Mouse (Mus musculus) megakaryocyte, embryonic 14.5 days (primary cell): ENCODE results near the gene Paics.

Experiments used
- FLI1 ChIP-seq: IDR thresholded peaks from 2 replicates; pipeline ENCODE4 v1.6.1; 2012; ENCODE audit warnings: low read length, inconsistent platforms, mixed read lengths
- GATA1 ChIP-seq: IDR thresholded peaks from 3 replicates; pipeline ENCODE4 v1.6.1; 2012; ENCODE audit warnings: mixed read lengths, low read length, inconsistent platforms, borderline replicate concordance

DNA sequence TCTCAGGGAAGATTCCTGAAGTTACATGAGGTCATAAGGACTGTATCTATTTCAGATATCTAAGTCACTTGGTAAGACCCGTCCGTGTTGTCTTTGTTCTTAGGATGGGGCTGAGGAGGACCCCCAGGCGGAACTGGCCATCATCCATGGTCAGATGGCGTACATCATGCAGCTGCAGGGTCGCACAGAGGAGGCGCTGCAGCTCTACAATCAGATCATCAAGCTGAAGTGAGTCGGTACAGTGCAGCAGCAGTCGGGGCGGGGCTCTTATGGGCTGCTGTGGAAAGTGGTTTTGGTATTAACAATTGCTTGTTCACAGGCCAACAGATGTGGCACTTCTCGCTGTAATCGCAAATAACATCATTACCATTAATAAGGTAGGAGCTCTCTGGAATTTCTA, 32.9 kb downstream of the Paics start:
- TF ChIP-seq GATA1, result no peak
- no peak for TF ChIP-seq FLI1
